Mouse (Mus musculus): ENCODE measurements around the gene Cnpy1. TPM values are rescaled to one million over a fixed set of nuclear protein-coding genes. Genes with fewer than 3 reads are reported as not detected.
A peak's percentile ranks its signal among the peaks of the same experiment; 100 is the strongest.

Cnpy1 gene
- polyA plus RNA-seq, 1 experiment from 2014 or later = 0.15 TPM

- Histone ChIP-seq H3K4me2 (replicated peaks; ENCODE audit: low read depth, low read length) (no peak overlapping the region), H3K27me3 (ENCODE audit: insufficient read depth, low read length) (peaks cover 95% of the 10 kb centered on the region), H3K36me3 (ENCODE audit: insufficient read depth, low read length) (no peaks in the 10 kb centered on the region), H3K4me1 (ENCODE audit: insufficient read depth, low read length) (no peaks in the 10 kb centered on the region), H3K27ac (ENCODE audit: low read length) (no peak overlapping the region), H3K9me3 (ENCODE audit: low read length) (no peaks in the 10 kb centered on the region), H3K4me3 (ENCODE audit: low read length) (no peak overlapping the region), H3K9ac (replicated peaks; ENCODE audit: low read length) (no peak overlapping the region)
- ATAC-seq (ENCODE audit: low FRiP score, low TSS enrichment) = peak; percentile 33; the same call in 1 of the 2 replicates
- 2% methylated on average over 24 of the region's 24 CpGs for WGBS
Observed at GRCm38 (mm10) chr5:28174876-28175569, 70.6 kb downstream of the Cnpy1 start.

DNA sequence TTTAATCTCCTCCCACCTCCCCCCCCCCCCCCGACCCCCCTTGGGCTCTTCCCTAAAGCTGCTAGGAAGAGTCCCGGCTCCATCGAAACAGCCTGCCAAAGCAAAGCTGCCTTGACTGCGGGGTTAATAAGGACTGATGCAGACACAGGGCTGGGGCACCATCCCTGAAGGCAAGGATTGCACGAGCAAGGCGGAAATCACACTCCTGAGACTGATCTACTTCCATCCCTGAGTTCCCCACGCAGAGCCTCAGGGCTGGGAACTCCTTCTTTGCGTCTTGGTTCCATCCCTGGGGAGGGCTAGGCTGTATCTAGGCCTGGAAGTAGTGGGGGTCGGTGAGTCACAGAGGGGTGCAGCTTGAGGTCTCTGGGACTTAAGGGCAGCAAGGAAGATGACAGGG, 71.5 kb downstream of the Cnpy1 start:
- Histone ChIP-seq H3K27me3 (ENCODE audit: insufficient read depth, low read length) (peaks cover 95% of the 10 kb centered on the region), H3K9me3 (ENCODE audit: low read length) (no peaks in the 10 kb centered on the region), H3K4me2 (replicated peaks; ENCODE audit: low read depth, low read length) (no peak overlapping the region), H3K4me1 (ENCODE audit: insufficient read depth, low read length) (no peaks in the 10 kb centered on the region), H3K27ac (ENCODE audit: low read length) (no peak overlapping the region), H3K4me3 (ENCODE audit: low read length) (no peak overlapping the region), H3K36me3 (ENCODE audit: insufficient read depth, low read length) (no peaks in the 10 kb centered on the region), H3K9ac (replicated peaks; ENCODE audit: low read length) (no peak overlapping the region)
- 1% methylated on average over 9 of the region's 9 CpGs for WGBS
- no peak for ATAC-seq (ENCODE audit: low FRiP score, low TSS enrichment)

DNA sequence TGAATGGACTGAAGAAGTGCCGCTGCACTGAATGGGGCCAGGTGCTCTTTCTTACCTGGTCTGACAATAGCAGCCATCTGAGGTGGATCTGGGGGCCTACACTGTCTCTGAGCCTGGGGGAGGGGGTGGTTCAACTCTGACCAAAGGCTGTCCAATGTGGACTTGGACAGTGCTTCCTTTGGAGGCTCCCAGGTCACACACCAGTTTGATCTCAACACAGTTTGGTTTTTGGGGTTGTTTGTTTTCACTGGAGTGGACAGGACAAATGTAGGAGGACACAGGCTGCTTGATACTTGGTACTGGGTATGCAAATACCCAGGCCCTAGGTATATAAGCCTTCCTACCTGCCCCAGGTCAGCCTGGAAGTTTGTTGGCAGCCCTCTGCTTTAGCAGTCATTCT, 71.9 kb downstream of the Cnpy1 start:
- Histone ChIP-seq H3K27me3 (ENCODE audit: insufficient read depth, low read length) (peaks cover 95% of the 10 kb centered on the region), H3K9ac (replicated peaks; ENCODE audit: low read length) (no peak overlapping the region), H3K27ac (ENCODE audit: low read length) (no peak overlapping the region), H3K36me3 (ENCODE audit: insufficient read depth, low read length) (no peaks in the 10 kb centered on the region), H3K4me1 (ENCODE audit: insufficient read depth, low read length) (peaks cover 3% of the 10 kb centered on the region; the same call in 1 of the 2 replicates), H3K4me2 (replicated peaks; ENCODE audit: low read depth, low read length) (no peak overlapping the region), H3K4me3 (ENCODE audit: low read length) (no peak overlapping the region), H3K9me3 (ENCODE audit: low read length) (no peaks in the 10 kb centered on the region)
- no peak for ATAC-seq (ENCODE audit: low FRiP score, low TSS enrichment)
- WGBS = 11% methylated on average over 1 of the region's 1 CpGs

- no peak for ATAC-seq (ENCODE audit: low FRiP score, low TSS enrichment)
- Histone ChIP-seq H3K4me2 (replicated peaks; ENCODE audit: low read depth, low read length) (no peak overlapping the region), H3K36me3 (ENCODE audit: insufficient read depth, low read length) (no peaks in the 10 kb centered on the region), H3K27me3 (ENCODE audit: insufficient read depth, low read length) (peaks cover 94% of the 10 kb centered on the region), H3K27ac (ENCODE audit: low read length) (no peak overlapping the region), H3K9ac (replicated peaks; ENCODE audit: low read length) (no peak overlapping the region), H3K4me3 (ENCODE audit: low read length) (no peak overlapping the region), H3K4me1 (ENCODE audit: insufficient read depth, low read length) (peaks cover 9% of the 10 kb centered on the region; the same call in 1 of the 2 replicates), H3K9me3 (ENCODE audit: low read length) (no peaks in the 10 kb centered on the region)
- 6% methylated on average over 4 of the region's 4 CpGs for WGBS
Observed at GRCm38 (mm10) chr5:28172921-28173670, 72.5 kb downstream of the Cnpy1 start.

DNA sequence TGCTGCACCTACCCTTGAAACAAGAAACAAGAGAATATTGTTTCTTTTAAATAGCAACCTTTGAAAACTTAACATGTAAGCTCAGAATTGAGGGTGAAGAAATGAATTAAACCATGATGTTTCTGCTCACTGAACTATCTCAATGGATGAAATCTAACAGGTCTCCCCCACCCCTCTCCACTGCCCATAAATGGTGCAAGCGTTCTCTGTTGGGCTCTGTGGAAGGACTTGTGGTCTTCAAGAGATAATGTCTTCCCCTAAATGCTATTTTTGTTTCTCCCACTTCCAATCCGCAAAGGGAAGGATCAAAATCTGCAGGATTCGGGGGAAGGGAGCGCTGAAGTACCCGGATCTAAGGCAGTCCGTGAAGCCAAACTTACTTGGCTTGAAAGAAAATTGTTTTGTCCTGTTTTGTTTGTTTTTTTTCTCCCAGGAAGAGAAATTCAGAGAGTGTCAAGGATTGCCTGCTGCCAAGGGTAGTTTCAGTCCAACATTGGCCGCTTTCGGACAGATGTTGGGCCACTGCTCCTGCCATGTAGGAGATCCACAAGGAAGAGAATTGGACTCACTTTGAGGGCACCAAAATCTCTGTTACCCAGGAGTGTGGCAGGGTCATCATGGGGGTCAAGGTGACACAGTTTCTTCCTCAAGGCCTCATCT, 73.2 kb downstream of the Cnpy1 start:
- H3K4me2 ChIP-seq (replicated peaks; ENCODE audit: low read depth, low read length) = no peak overlapping the region
- H3K9ac ChIP-seq (replicated peaks; ENCODE audit: low read length) = no peak overlapping the region
- WGBS = 15% methylated on average over 8 of the region's 8 CpGs
- H3K9me3 ChIP-seq (ENCODE audit: low read length) = no peaks in the 10 kb centered on the region
- H3K4me3 ChIP-seq (ENCODE audit: low read length) = no peak overlapping the region
- no peaks in the 10 kb centered on the region for H3K36me3 ChIP-seq (ENCODE audit: insufficient read depth, low read length)
- no peak overlapping the region for H3K27ac ChIP-seq (ENCODE audit: low read length)
- peaks cover 13% of the 10 kb centered on the region; the same call in 1 of the 2 replicates for H3K4me1 ChIP-seq (ENCODE audit: insufficient read depth, low read length)
- no peak for ATAC-seq (ENCODE audit: low FRiP score, low TSS enrichment)
- peaks cover 95% of the 10 kb centered on the region for H3K27me3 ChIP-seq (ENCODE audit: insufficient read depth, low read length)

- no peaks in the 10 kb centered on the region for H3K9me3 ChIP-seq (ENCODE audit: low read length)
Observed at GRCm38 (mm10) chr5:28171667-28172066, 73.9 kb downstream of the Cnpy1 start.

GRCm38 (mm10) chr5:28170892-28171291, 74.7 kb downstream of the Cnpy1 start:
- Histone ChIP-seq H3K36me3 (ENCODE audit: insufficient read depth, low read length) (no peaks in the 10 kb centered on the region), H3K4me1 (ENCODE audit: insufficient read depth, low read length) (peaks cover 25% of the 10 kb centered on the region), H3K4me3 (ENCODE audit: low read length) (no peak overlapping the region), H3K9me3 (ENCODE audit: low read length) (no peaks in the 10 kb centered on the region), H3K4me2 (replicated peaks; ENCODE audit: low read depth, low read length) (no peak overlapping the region), H3K9ac (replicated peaks; ENCODE audit: low read length) (no peak overlapping the region), H3K27ac (ENCODE audit: low read length) (no peak overlapping the region), H3K27me3 (ENCODE audit: insufficient read depth, low read length) (peaks cover 95% of the 10 kb centered on the region)
- 8% methylated on average over 19 of the region's 19 CpGs for WGBS
- no peak for ATAC-seq (ENCODE audit: low FRiP score, low TSS enrichment)

More at GRCm38 (mm10) chr5:28171667-28172066, 73.9 kb downstream of the Cnpy1 start:
- Histone ChIP-seq H3K4me1 (ENCODE audit: insufficient read depth, low read length) (peaks cover 17% of the 10 kb centered on the region), H3K4me3 (ENCODE audit: low read length) (no peak overlapping the region), H3K27ac (ENCODE audit: low read length) (no peak overlapping the region), H3K4me2 (replicated peaks; ENCODE audit: low read depth, low read length) (no peak overlapping the region), H3K36me3 (ENCODE audit: insufficient read depth, low read length) (no peaks in the 10 kb centered on the region), H3K27me3 (ENCODE audit: insufficient read depth, low read length) (peaks cover 95% of the 10 kb centered on the region), H3K9ac (replicated peaks; ENCODE audit: low read length) (no peak overlapping the region)
- ATAC-seq (ENCODE audit: low FRiP score, low TSS enrichment) = no peak
- 16% methylated on average over 5 of the region's 5 CpGs for WGBS

GRCm38 (mm10) chr5:28170081-28170480, 75.5 kb downstream of the Cnpy1 start:
- Histone ChIP-seq H3K36me3 (ENCODE audit: insufficient read depth, low read length) (no peaks in the 10 kb centered on the region), H3K27ac (ENCODE audit: low read length) (no peak overlapping the region), H3K9ac (replicated peaks; ENCODE audit: low read length) (no peak overlapping the region), H3K4me3 (ENCODE audit: low read length) (no peak overlapping the region), H3K4me1 (ENCODE audit: insufficient read depth, low read length) (peaks cover 29% of the 10 kb centered on the region), H3K4me2 (replicated peaks; ENCODE audit: low read depth, low read length) (no peak overlapping the region), H3K9me3 (ENCODE audit: low read length) (no peaks in the 10 kb centered on the region), H3K27me3 (ENCODE audit: insufficient read depth, low read length) (peaks cover 95% of the 10 kb centered on the region)
- no peak for ATAC-seq (ENCODE audit: low FRiP score, low TSS enrichment)
- WGBS = 9% methylated on average over 17 of the region's 17 CpGs

DNA sequence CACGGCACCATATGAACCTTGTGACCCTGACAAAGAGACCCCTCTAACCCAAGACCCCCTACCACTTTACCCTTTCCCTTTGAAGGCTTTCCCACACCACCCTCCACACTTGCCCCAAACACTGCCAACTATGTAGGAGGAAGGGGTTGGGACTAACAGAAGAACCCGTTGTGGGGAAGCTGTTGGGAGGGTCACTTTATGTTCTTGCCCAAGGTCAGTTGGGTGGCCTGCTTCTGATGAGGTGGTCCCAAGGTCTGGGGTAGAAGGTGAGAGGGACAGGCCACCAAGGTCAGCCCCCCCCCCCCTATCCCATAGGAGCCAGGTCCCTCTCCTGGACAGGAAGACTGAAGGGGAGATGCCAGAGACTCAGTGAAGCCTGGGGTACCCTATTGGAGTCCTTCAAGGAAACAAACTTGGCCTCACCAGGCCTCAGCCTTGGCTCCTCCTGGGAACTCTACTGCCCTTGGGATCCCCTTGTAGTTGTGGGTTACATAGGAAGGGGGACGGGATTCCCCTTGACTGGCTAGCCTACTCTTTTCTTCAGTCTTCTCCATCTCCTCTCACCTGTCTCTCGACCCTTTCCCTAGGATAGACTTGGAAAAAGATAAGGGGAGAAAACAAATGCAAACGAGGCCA, 76.3 kb downstream of the Cnpy1 start:
- Histone ChIP-seq H3K4me2 (replicated peaks; ENCODE audit: low read depth, low read length) (peak overlapping the region; percentile 11; the same call in 1 of the 2 replicates), H3K9me3 (ENCODE audit: low read length) (no peaks in the 10 kb centered on the region), H3K4me1 (ENCODE audit: insufficient read depth, low read length) (peaks cover 29% of the 10 kb centered on the region), H3K27me3 (ENCODE audit: insufficient read depth, low read length) (peaks cover 95% of the 10 kb centered on the region), H3K9ac (replicated peaks; ENCODE audit: low read length) (no peak overlapping the region), H3K4me3 (ENCODE audit: low read length) (no peak overlapping the region), H3K36me3 (ENCODE audit: insufficient read depth, low read length) (no peaks in the 10 kb centered on the region), H3K27ac (ENCODE audit: low read length) (no peak overlapping the region)
- no peak for ATAC-seq (ENCODE audit: low FRiP score, low TSS enrichment)
- 7% methylated on average over 5 of the region's 5 CpGs for WGBS

All from kidney, embryonic 16.5 days (tissue).